Mouse (Mus musculus) R1 (cell line): ENCODE measurements at regions not wholly inside any gene's neighbourhood (a gene's known extent, or its start where the extent isn't known, plus 50 kb on each side); places are given as distances from the start of the nearest gene placed in this dataset.
"Not testable (repeated sequence)": the region's sequence is repeated elsewhere in the genome, so short reads cannot be mapped to it uniquely, and the experiment has no call there.

Experiments used
- DNase-seq: peaks from one replicate; pipeline ENCODE4 v3.0.0-alpha.2; 2018; ENCODE audit warnings: low read depth, low spot score

DNA sequence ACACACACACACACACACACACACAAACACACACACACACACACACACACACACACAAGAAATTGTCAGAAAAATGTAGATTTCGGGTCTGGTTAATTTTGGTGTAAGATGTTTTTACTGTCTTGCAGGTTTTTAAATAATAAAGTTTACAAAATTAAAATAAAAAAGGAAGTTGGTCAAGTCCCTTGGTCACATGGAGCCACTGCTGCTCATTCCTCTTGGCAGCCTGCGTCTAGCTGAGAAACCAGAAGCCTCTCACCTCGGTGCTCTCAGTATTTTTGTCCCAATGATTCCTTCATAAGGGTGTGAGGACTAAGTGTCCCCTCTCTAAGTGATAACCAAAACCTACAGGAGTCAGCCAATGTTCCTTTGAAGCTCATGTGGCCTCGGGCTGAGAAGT lies 76.8 kb upstream of the Smg1 start:
- no peak for DNase-seq

DNA sequence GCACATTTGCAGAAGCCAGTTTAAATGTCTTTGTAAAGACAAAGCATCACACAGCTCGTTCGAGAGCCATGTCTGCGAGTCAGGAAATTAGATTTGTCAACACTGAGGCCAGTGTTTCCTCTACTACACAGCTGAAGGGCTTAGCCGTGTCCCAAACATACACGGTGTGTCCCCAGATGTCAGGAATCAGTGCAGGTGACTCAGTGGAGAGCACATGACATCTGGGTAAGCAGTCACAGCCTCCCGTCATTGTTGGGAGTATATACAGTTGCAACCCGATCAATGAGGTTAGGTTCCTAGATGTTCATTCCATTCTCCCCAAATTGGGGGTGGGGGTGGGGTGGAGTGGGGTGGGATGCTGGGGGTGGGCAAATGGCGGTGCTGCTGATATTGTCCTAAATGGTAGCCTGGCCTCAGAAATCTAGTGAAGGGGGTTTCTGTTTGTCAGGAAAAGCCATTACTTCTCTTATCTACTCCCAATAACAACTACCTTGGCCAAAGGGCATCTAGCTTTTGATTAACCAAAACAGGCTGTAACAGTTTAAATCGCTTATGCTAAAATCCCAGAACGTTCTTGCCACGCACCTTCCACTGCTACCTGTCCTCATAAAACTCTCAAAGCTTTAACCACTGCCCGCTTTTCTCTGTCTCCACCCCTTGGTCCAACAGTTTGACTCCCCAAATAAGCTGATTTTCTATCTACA lies 75.1 kb upstream of the Smg1 start:
- no peak for DNase-seq

DNA sequence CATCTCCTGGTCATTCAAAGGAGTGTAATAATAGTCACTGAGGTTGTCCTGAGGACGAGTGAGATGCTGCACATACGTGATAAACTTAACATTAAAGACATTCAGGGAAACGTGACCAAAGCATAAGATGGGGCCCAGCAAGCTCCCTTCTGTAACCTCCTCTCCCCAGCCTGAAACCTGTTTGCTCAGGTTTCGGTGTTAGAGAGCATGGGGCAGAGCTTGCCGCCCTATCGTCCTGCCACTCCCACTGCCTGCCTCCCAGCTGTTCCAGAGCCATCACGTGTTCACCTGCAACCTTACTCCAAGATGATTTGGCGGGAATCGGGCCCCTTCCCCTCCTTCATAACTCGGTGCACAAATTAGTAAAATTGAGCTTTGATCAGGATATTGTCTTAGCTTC lies 71.4 kb upstream of the Smg1 start:
- DNase-seq, result not testable (repeated sequence)

DNA sequence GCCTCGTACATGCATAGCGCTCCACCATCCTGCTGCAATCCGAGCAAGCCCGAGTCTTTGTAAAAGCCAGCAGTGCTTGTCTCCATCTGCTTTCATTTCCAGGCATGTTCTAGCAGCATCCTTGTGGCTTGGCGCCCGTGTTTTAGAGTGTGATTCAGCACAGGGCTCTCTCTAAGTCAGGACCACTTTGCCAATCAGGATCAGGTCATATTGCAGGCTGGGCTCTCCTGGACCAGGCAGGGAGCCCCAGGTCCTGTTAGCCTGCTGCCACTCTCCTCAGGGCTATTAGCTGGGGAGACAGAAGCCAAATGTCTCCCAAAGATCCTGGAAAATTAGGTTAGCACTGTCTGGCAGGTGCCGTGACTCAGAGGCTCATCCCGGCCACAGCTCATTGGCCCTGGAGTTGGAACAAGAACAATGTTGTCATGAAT lies 70.8 kb upstream of the Smg1 start:
- no peak for DNase-seq

DNA sequence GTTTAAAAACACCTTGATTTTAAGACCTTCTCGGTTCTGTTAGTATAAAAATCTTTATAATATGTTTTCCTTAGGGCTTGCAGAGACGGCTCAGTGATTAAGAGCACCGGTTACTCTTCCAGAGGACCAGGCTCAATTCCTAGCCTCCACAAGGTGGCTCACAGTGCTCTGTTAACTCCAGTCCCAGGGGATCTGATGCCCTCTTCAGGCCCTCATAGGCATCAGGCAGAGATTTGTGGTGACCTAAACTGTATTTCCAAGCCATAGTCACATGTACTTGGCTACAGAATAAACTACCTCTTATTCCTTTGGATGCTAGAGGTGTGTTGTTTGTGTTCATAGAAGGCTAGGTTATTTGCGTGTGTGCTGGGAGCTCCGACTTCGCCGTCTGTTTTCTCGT lies 70.3 kb upstream of the Smg1 start:
- peak; percentile 21 for DNase-seq

DNA sequence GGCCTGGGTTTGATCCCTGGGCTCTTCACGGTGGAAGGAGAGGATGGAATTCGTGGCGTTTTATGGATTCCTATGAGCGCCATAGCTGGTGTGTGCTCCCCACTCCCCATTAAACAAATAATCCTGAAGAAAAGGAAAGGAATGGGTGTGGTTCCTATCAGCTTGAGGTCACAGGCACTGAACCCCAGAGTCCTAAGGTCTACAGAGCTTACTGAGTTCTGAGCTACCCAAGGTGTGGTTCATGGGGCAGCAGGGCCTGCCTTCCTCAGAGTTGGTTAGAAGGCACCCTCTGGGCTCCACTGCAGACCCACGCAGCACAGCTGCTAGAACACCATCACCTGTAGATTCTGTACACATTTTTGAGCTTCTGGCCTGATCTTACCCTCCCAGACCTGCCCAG lies 66.3 kb upstream of the Smg1 start:
- DNase-seq, result no peak

DNA sequence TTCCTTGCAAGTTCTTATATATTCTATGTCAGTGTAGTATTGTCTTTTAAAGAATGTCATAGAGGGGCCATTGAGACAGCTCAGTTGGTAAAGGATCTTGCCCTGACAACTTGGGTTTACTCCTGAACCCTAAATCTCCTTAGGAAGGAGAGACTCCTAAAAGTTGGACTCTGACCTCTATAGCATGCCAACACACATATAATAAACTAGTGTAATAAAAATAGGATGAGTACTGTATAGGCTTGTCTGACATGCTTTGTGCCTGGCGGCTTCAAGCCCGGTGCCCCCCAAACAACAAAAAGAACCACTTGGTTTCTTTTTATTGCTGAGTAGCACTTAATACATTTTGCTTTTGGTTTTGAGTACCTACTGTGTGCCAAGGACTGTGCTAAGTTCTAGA lies 65.4 kb upstream of the Smg1 start:
- DNase-seq, result no peak

DNA sequence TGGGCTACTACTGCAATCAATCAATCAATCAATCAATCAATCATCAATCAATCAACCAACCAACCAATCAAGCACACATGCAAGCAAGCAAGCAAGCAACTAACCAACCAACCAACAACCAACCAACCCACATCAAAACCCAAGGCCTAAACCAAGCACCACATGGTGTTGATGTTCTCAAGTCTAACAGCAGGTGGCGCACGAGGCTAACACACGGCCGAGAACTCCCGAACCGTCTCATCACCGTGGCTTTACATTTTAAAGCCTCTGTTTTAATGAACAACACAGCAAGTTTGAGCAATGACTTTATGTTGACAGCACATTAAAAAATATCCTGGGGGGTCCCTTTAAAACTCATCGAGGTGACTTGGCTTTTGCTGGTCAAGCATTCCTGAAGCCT lies 61.3 kb upstream of the Smg1 start:
- DNase-seq, result peak; percentile 80

DNA sequence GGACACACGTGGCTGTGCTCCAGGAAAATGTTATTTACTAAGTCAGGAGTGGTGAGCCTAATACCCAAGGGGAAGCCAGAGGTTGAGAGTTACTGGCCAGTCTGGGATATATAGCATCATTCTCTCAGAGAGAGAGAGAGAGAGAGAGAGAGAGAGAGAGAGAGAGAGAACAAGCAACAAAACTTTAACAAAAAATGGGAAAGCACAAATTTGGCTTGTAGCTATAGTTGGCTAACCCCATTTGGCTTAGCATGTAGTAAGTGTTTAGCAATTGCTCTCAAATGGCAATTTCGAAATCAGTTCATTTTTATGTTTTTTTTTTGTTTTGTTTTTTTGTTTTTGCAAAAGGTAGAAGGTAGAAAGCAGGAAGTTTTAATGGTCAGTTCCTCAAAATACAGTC lies 60.9 kb upstream of the Smg1 start:
- DNase-seq, result no peak

DNA sequence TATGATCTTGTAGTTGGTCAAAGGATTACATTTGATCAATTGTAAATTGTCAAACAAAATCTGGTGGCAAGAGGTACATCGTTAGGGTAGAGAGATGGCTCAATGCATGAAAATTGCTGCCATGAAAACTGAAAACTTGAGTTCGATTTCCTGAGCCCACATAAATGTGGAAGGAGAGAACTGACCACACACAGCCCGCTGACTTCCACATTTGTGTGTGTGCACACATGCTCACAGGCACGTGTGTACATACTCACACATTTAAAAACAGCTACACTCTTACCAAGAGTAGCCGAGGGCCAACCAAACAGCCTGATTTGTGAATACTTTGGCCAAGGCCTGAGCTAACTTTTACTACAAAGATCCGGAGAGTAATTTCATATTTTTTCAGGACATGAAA lies 60.5 kb upstream of the Smg1 start:
- no peak for DNase-seq

DNA sequence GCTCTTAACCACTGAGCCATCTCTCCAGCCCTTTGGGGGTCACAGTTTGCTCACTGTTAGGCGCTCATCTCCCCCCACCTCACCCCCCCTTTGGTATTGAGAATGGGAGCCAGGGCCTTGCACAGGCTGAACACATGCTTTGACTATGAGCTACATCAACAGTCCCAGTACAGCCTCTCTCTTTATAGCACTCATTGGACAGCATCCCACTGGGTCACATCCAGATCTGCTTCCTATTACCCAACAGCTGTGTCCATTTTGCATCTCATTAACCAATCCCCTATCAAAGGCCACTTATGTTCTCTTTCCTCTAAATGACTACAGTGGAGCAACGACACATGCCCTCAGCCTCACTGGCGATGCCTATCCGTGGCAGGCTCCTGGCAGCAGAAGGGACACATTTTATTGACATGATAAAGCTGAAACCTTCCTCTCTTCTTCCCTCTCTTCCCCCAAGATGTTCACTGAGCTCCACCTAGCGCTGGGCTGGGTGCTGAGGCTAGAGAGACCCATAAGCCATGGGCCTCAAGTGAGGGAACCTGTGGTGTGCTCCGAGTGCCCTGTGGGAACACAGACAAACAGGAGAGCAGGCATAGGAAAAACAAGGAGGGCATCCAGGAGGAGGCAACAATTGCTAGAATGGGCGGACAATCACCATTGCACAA lies 57.3 kb upstream of the Smg1 start:
- no peak for DNase-seq

DNA sequence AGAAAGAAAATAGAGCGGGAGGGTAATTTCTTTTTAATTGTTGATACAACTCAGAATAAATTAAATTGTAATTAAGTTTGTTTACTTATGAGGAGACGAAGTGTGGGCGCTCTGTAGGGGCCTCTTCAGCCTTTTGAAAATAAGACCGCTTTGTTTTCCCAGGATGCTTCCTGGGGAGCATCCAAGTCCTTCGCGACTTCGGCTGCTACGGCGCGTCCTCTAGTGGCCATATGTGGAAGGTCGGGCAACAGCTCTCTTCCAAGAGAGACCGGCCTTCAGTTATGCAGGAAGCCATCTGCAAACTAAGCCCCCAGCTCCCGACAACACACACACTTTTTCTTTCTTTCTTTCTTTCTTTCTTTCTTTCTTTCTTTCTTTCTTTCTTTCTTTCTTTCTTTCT lies 54.1 kb upstream of the Smg1 start:
- DNase-seq, result peak; percentile 90

DNA sequence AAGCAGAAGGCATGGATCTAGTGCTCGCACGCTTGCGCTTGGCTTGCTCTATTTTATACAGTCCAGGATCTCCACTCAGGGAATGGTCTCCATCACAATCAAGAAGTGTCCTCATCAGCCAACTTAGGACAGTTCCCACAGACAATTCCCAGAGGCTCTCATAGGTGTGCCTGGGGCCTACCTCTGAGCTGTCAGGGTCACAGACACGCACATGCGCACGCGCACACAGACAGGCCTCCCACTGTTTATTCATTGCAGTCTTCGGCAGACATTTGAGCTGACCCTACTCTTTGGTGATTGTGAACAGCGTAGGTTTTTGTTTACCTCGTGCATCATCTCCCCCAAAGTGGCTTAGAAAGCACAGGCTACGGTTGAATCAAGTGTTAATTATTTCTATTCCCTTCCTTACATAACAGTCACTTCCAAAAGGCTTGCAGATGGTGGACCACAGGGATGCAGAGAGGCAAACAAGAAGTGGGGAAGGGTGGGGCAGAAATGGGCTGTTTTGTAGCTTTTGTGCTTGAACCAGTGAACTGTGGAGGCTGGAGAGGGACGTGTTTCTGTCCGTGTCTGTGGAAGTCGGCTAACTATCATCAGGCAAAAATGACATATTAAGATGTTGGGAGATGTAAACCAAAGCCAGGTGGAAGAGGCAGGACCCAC lies 53.5 kb upstream of the Smg1 start:
- peak; percentile 67 for DNase-seq

DNA sequence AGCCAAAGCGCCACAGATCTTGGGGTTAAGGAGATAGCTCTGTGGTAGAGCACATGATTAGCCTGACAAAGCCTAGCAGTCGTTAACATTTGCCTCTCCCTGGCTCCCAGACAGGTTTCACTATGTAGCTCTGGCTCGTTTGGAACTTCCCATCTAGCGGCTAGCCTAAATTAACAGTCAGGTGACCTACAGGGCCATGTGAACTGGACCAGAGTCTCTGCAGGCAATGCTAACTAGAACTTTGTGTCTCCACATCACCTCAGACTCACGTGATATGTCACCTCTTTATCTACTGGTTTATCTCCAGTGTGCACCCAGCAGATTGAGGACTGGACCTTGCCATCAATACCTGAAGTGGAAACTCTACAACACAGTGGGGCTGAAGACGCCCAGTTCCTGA lies 52.4 kb upstream of the Smg1 start:
- no peak for DNase-seq

DNA sequence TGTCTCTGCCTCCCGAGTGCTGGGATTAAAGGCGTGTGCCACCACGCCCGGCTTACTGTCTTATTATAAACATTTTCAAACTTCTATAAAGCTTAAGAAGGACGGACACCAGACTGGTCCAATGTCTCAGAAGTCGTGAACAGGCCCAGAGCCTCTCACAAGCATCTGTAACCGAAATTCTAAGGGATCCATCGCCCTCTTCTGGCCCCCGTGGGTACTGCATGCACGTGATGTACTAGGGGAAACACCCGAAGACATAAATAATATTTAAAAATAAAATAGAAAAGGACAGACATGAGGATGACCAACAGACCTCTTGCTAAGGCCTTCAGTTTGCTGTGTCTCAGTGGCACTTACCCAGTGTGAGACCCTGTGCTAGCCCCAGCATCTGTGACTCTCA lies 51.8 kb upstream of the Smg1 start:
- DNase-seq, result peak; percentile 82

DNA sequence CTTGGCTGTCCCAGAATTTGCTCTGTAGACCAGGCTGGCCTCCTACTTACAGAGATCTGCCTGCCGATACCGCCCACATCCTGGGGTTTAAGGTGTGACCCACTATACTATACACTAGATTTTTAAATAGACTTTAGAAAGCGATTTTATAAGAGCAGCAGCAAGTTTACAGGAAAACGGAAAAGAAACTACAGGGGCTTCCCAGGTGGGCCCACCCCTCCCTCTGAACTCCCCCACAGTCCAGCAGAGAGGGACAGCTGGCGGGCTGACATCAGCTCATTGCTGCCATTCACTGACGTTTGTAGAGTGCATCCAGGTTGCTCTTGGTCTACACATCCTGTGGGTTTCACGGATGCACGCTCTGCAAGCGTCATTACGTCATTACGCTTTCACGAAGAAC lies 51.2 kb upstream of the Smg1 start:
- no peak for DNase-seq
